Mouse (Mus musculus) monocyte, adult 5-6 weeks (primary cell): ENCODE results near the gene Isg20. TPM values are rescaled to one million over a fixed set of nuclear protein-coding genes. Genes with fewer than 3 reads are reported as not detected.

ENCODE experiments used
- ATAC-seq: fragments of 153-309, 156-312 bp; replicated peaks from 2 replicates; pipeline ENCODE4 v1.8.0; 2017; ENCODE audit warnings: mild to moderate bottlenecking; ENCODE audit not compliant: low TSS enrichment, insufficient number of reproducible peaks, severe bottlenecking, poor library complexity, low FRiP score
- total RNA-seq: library from RNA; stranded (forward); fragments of 200-1000, 200-491, 200-594 nt; gene quantifications from 3 replicates; pipeline ENCODE4 v1.2.3, GENCODE M21; 2017

Gene Isg20
- total RNA-seq, 1 experiment from 2014 or later: 43.8 TPM

DNA sequence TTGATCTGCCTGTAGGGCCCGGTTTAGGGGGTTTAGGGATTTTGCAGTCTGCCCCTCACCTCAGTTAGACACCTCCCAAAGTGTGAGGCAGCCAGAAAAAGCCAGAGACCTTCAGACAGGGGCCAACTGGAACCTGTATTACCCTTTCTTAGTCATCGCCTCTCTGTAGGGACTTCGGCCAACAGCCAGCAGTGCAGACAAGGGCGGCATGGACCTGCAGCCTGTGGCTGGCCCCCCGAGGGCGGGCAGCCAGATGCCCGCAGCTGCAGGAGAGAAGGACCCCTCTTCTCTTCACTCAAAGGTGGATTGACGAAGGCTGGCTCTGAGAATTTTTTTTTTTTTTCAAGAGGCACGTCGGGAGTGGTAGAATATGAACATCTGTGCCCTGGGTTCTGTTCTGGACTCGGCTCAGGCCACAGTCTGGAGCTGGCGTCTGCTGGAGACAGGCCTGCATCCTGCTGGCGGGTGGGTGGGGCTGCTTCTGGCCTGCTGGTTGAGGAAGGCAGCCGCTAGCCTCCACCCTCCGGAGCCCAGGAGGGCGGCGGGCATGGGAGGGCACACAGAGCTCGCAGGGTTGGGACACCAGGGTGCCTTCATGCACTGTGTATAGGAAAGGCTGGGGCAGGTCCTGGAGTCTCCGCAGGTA, 25.9 kb downstream of the Isg20 start:
- ATAC-seq: no peak

DNA sequence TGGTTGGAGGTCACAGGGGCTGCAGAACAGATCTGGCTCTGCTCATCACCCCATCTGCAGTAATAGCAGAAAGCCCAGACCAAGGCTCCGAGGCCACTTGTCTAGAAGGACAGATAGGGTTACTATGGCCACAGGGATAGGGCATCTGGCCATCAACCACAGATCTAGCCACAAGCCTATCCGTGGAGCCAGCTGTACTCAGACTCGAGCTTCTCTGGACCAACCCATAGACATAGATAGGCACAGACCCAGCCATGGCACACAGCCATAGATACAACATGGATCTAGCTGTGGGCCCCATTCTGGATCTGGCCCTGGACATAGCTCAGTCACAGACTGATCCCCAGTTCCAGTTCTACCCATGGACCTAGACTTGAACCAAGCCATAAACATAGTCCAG, 27.7 kb downstream of the Isg20 start:
- ATAC-seq: no peak

DNA sequence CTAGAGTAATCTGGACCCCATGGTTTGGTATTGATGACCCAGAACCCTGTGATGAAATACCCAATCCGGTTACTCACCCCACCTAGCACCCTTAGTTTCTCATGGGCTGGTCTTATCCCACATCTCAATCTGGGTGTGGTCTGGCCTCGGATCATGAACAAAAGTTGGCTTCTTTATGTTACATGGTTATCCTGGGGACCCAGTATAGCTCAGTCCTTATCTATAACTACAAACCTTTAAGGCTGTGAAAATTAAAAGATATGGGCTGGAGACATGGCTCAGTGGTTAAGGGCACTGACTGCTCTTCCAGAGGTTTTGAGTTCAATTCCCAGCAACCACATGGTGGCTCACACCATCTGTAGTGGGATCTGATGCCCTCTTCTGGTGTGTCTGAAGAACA, 29.3 kb downstream of the Isg20 start:
- ATAC-seq: no peak

DNA sequence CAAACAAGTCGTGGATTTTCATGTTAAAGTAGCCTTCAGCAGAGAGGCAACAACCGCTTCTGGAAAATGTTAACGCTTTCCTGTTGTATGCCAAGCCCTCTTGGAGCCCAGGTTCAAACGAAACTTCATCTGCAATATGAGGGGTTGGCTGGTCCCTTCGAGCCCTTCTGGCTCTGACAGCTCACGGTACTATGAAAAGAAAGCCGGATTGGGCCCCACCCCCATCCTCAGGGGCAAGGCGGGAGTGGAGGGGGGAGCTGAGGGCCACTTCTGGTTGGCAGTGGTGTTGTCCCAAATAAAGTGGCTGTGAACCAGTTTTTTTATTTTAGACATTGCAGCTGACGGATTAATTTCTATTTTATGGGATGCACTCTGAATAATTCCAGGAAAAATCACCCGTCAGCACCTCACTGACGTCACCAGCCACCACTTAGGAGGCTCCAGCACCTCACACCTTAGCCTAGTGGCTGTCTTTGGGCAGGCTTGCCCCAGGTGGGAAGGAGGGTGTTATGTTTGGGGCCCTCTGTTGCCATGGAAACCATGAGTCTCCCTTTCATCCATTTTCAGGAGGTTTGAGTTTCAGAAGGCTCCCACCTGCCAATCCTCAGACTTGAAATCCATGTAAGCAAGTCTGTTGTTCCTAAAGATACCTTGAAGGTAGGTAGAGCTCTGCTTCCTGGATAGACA, 40.8 kb downstream of the Isg20 start:
- no peak for ATAC-seq

DNA sequence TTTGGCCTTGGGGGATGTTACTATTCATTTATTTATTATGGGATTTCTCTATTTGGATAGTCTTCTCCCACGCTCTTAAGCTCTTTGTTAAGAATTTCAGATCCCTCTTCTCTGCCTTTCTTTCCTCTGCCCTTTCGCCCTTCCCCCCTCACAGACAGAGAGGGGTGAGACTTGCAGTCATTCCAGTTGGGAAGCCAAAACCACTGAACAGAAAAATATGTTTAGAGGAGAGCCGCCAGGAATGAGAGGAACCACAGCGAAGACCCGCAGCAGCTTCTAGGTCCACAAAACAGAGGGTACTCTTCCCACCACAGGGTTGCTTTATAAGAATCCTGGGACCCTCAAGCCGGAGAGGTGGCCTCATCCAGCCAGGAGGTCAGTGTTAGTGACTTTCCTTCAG, 41.4 kb downstream of the Isg20 start:
- ATAC-seq: no peak

DNA sequence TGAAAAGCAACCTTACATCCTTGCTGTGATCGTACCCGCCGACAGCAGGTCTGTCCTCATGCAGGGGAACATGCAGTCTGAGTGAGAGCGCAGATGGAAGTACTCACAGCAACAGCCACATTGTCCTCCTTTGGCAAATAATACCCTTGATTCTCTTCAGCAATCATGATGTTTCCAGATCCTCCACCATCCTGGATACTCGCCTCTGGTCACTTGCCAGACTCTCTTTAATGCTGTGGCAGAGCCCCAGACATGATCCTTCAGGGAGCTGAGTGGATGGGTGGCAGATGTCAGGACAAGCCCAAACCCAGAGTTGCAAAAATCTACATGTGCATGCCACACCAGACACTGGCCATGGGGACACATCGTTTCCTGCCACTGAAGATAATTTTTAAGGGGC, 41.9 kb downstream of the Isg20 start:
- ATAC-seq: no peak

DNA sequence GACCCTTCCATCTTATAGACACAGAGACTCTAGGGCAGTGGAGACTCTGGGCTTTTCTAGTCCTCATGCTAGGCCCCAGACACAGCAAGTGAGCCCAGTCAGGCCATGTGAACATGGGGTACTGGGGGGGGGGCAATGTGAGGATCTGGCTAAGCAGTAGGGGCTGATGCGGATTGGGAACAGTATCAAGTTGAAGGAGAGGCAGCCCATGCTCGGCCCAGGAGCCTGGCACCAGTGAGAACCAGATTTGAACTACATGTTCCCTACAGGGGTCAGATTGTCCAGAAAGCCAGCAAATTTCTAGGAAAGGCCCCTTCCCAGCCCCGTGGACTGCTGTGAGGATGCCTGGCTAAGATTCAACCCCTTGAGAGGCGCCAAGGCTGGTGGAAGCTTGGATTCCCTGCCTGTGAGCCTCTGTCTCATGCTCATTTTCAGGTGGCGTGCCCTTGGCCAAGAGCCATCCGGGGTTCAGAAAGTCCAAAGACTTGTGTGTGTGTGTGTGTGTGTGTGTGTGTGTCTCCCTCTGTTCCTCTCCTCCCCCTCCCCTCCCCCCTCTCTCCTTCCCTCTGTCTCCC, 45.4 kb downstream of the Isg20 start:
- ATAC-seq: no peak

DNA sequence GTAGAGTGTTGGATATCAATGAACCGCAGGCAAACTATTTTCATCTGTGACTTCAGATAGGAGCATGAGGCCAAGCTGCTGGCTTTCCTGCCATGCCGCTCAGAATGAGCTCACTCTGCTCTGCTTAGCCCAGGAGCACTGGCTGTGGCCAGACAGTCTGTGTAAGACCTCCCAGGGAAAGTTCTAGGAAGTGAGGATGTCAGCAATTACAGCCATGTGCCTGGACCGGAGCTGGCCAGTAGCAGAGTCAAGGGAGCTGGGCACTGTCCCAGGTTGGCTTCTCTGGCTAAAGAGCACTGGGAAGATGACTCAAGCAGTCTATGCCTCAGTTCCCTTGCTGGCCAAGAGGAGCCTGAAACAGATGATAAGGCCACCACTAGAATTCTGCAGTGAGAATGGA, 50.7 kb downstream of the Isg20 start:
- ATAC-seq: no peak

Other genes starting within 250 kb of the Isg20 start
- gene Ntrk3, start 175.4 kb upstream of the Isg20 start, total RNA-seq: 0.21 to 7.4 TPM (median 0.76 TPM) in 3 replicates
- gene Mrps11, start 130.3 kb upstream of the Isg20 start, total RNA-seq: 11.3 to 20.0 TPM (median 15.8 TPM) in 3 replicates
- gene Mrpl46, start 129.9 kb upstream of the Isg20 start, total RNA-seq: 29.4 to 32.5 TPM (median 29.8 TPM) in 3 replicates
- gene Det1, start 66.2 kb upstream of the Isg20 start, total RNA-seq: 7.2 to 12.1 TPM (median 8.7 TPM) in 3 replicates
- 30.6 to 58.9 TPM (median 31.2 TPM) in 3 replicates for gene Aen, start 17.6 kb upstream of the Isg20 start, total RNA-seq
- gene Acan, start 140.1 kb downstream of the Isg20 start, total RNA-seq: 0.11 TPM in 1 of 3 replicates, not detected in the others
- gene Hapln3, start 217.6 kb downstream of the Isg20 start, total RNA-seq: not detected in 3 replicates
- 6.0 to 15.7 TPM (median 12.6 TPM) in 3 replicates for gene Mfge8, start 235.6 kb downstream of the Isg20 start, total RNA-seq